Comparison of ENCODE assay signal across 8 mouse cellular contexts in the genomic region with DNA sequence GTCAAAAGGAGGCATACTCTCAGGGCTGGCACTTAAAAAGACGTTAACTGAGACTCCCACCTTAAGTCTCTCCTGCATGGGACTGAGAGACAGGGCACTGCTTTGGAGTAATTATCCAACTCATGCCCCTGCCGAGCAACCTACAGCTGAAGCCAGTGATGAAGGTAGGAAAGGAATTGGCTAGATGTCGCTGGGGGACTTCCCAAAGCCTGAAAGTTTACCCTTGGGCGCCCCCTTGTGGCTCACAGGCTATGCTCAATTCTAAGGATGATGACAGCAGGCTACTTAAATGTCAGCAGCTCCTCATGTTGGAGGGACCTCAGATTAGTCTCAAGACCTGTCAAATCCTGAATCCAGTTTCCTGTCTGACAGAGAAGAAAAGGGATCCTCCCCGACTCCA. TPM values are rescaled to one million over a fixed set of nuclear protein-coding genes. Genes with fewer than 3 reads are reported as not detected.
A peak's percentile ranks its signal among the peaks of the same experiment; 100 is the strongest.
DNase-seq lines count a peak whose midpoint lies in the region; ATAC-seq and TF ChIP-seq lines count a peak whose summit lies in the region.

No protein-coding gene starts in this region.

- no peaks in the 10 kb centered on the region for H3K36me3 ChIP-seq in midbrain, embryonic 11.5 days (ENCODE audit: control insufficient read depth, insufficient read depth, low read length)

- no peak overlapping the region for H3K4me2 ChIP-seq in midbrain, embryonic 11.5 days

- no peaks in the 10 kb centered on the region for H3K4me1 ChIP-seq in midbrain, embryonic 11.5 days (ENCODE audit: control insufficient read depth, insufficient read depth, low read length)

- H3K27me3 ChIP-seq in midbrain, embryonic 11.5 days (ENCODE audit: control insufficient read depth, insufficient read depth, low read length): no peaks in the 10 kb centered on the region

- H3K9ac ChIP-seq in midbrain, embryonic 11.5 days (ENCODE audit: low read length): no peak overlapping the region

- intact Hi-C loops in gastrocnemius, adult 2 months (cut with DNase I): loop anchor here (10.0 kb wide), 1 partner anchor 299 kb away; no protein-coding TSS in a partner anchor

- peak; percentile 93 to 95 for DNase-seq in cerebellum, postnatal 36 days
- DNase-seq in gastrocnemius, adult 2 months: peak; percentile 92
- DNase-seq in left cerebral cortex, adult 8-10 months (ENCODE audit: low spot score in 2 of 2): peak; percentile 73 to 86
- DNase-seq in midbrain, embryonic 11.5 days (ENCODE audit: low spot score, missing footprints): peak; percentile 99
- DNase-seq in skeletal muscle tissue, adult 2 months (ENCODE audit: low read depth, low spot score): peak; percentile 84
- peak; percentile 81 for DNase-seq in yolk sac, embryonic 10.5 days (ENCODE audit: low spot score)

- H3K4me3 ChIP-seq in gastrocnemius, adult 2 months: no peak overlapping the region
- H3K4me3 ChIP-seq in midbrain, embryonic 11.5 days (ENCODE audit: low read depth, low read length): no peak overlapping the region

- no peak overlapping the region for H3K27ac ChIP-seq in gastrocnemius, adult 2 months
- H3K27ac ChIP-seq in midbrain, embryonic 11.5 days (ENCODE audit: low read depth, low read length): no peak overlapping the region

- TF ChIP-seq CTCF in gastrocnemius, adult 2 months (IDR thresholded peaks at IDR 0.05): peak; percentile 93

- WGBS in midbrain, embryonic 11.5 days: 6% methylated on average over 5 of the region's 5 CpGs

- ATAC-seq in activated CD4-positive, CD25-positive, alpha-beta regulatory T cell, adult 4 months: peak; percentile 96
- ATAC-seq in inflammation-experienced regulatory T-cells, adult 6 months: peak; percentile 99
- 0 out of 2 replicates have a peak, but pooled peaks have one; percentile 42 for ATAC-seq in midbrain, embryonic 11.5 days (ENCODE audit: low FRiP score)

- no peaks in the 10 kb centered on the region for H3K9me3 ChIP-seq in midbrain, embryonic 11.5 days (ENCODE audit: control insufficient read depth, low read length)

RNA-seq across cellular contexts. Expression of gene Tcf23, which starts 35.7 kb away (rescaled TPM):
- not detected for polyA plus RNA-seq in activated CD4-positive, CD25-positive, alpha-beta regulatory T cell, adult 4 months (2017; shearing (Covaris generic))
- under 1 TPM in 1 of 2 experiments, not detected in 1; 0.28 TPM for total RNA-seq in gastrocnemius, adult 2 months (2021)
- polyA plus RNA-seq in inflammation-experienced regulatory T-cells, adult 6 months (2017; shearing (Covaris generic)): not detected
- under 1 TPM; 0.12 to 0.27 (median 0.16) TPM for total RNA-seq in left cerebral cortex, adult 8-10 months (2022)
- polyA plus RNA-seq in midbrain, embryonic 11.5 days (2014; fragmentation: Nextera tagmentation; extraction: Ambion mirVana): not detected in 2 replicates

RNA-seq across cellular contexts. Expression of gene Atraid, which starts 43.9 kb away (rescaled TPM):
- polyA plus RNA-seq in activated CD4-positive, CD25-positive, alpha-beta regulatory T cell, adult 4 months (2017; shearing (Covaris generic)): 10 to 100 TPM; 80.2 to 81.8 TPM
- 10 to 100 TPM; 40.9 to 41.6 TPM for total RNA-seq in gastrocnemius, adult 2 months (2021)
- 10 to 100 TPM; 61.6 to 98.6 (median 81.7) TPM for polyA plus RNA-seq in inflammation-experienced regulatory T-cells, adult 6 months (2017; shearing (Covaris generic))
- total RNA-seq in left cerebral cortex, adult 8-10 months (2022): 10 to 100 TPM; 77.1 to 86.3 (median 80.2) TPM
- 105 and 107 TPM in 2 replicates for polyA plus RNA-seq in midbrain, embryonic 11.5 days (2014; fragmentation: Nextera tagmentation; extraction: Ambion mirVana)

RNA-seq across cellular contexts. Expression of gene Preb, which starts 44.0 kb away (rescaled TPM):
- 10 to 100 TPM; 60.4 to 71.0 TPM for polyA plus RNA-seq in activated CD4-positive, CD25-positive, alpha-beta regulatory T cell, adult 4 months (2017; shearing (Covaris generic))
- total RNA-seq in gastrocnemius, adult 2 months (2021): 10 to 100 TPM; 76.5 to 83.6 TPM
- polyA plus RNA-seq in inflammation-experienced regulatory T-cells, adult 6 months (2017; shearing (Covaris generic)): 10 to 100 TPM; 56.7 to 79.6 (median 69.0) TPM
- 100 to 1,000 TPM; 114 to 135 (median 128) TPM for total RNA-seq in left cerebral cortex, adult 8-10 months (2022)
- 89.4 and 91.0 TPM in 2 replicates for polyA plus RNA-seq in midbrain, embryonic 11.5 days (2014; fragmentation: Nextera tagmentation; extraction: Ambion mirVana)

RNA-seq across cellular contexts. Expression of gene Slc5a6, which starts 44.5 kb away (rescaled TPM):
- 1 to 10 TPM; 2.7 to 3.2 TPM for polyA plus RNA-seq in activated CD4-positive, CD25-positive, alpha-beta regulatory T cell, adult 4 months (2017; shearing (Covaris generic))
- total RNA-seq in gastrocnemius, adult 2 months (2021): 1 to 10 TPM; 5.6 to 6.0 TPM
- 1 to 10 TPM; 4.9 to 7.0 (median 4.9) TPM for polyA plus RNA-seq in inflammation-experienced regulatory T-cells, adult 6 months (2017; shearing (Covaris generic))
- total RNA-seq in left cerebral cortex, adult 8-10 months (2022): 10 to 100 TPM; 16.1 to 22.2 (median 20.6) TPM
- 7.3 and 8.3 TPM in 2 replicates for polyA plus RNA-seq in midbrain, embryonic 11.5 days (2014; fragmentation: Nextera tagmentation; extraction: Ambion mirVana)

RNA-seq across cellular contexts. Expression of gene Cad, which starts 50.4 kb away (rescaled TPM):
- 1 to 10 TPM; 5.7 to 9.7 TPM for polyA plus RNA-seq in activated CD4-positive, CD25-positive, alpha-beta regulatory T cell, adult 4 months (2017; shearing (Covaris generic))
- total RNA-seq in gastrocnemius, adult 2 months (2021): 10 to 100 TPM; 25.5 to 28.6 TPM
- 10 to 100 TPM in 1 of 3 experiments, 1 to 10 TPM in 2; 5.4 to 11.8 (median 7.8) TPM for polyA plus RNA-seq in inflammation-experienced regulatory T-cells, adult 6 months (2017; shearing (Covaris generic))
- total RNA-seq in left cerebral cortex, adult 8-10 months (2022): 10 to 100 TPM; 16.8 to 28.5 (median 20.1) TPM
- polyA plus RNA-seq in midbrain, embryonic 11.5 days (2014; fragmentation: Nextera tagmentation; extraction: Ambion mirVana): 20.5 and 22.2 TPM in 2 replicates

Comparison
In these comparisons a context has a peak if more than half of its experiments do, and no peak if none do; other contexts are left out.
1. ATAC-seq: peak in every context shown above with its lines; median percentile 99 in inflammation-experienced regulatory T-cells, adult 6 months; 96 in activated CD4-positive, CD25-positive, alpha-beta regulatory T cell, adult 4 months; 42 in midbrain, embryonic 11.5 days.